Mouse (Mus musculus) heart, postnatal 0 days (tissue): ENCODE measurements at regions not wholly inside any gene's neighbourhood (a gene's known extent, or its start where the extent isn't known, plus 50 kb on each side); places are given as distances from the start of the nearest gene placed in this dataset.

ENCODE experiments used
- ATAC-seq: fragments of 200-750 bp; cut with Nextera tagmentation; 2 replicates; pipeline ENCODE4 v1.8.0; 2017; ENCODE audit warnings: low read depth, moderate number of reproducible peaks, moderate library complexity; ENCODE audit not compliant: insufficient read depth
- DNase-seq: peaks from one replicate; pipeline ENCODE4 v3.0.0-alpha.2; 2016; ENCODE audit warnings: low spot score
- H3K27ac ChIP-seq: fragments of 300-500 bp; sonication (generic); 2 replicates; pipeline ENCODE4 v1.5.1; 2014; ENCODE audit warnings: low read depth, mild to moderate bottlenecking
- H3K27me3 ChIP-seq: fragments of 300-500 bp; sonication (generic); 2 replicates; pipeline ENCODE4 v1.6.1; 2014; ENCODE audit warnings: low read length, mixed read lengths; ENCODE audit not compliant: control insufficient read depth, insufficient read depth
- H3K36me3 ChIP-seq: fragments of 300-500 bp; sonication (generic); replicated peaks from 2 replicates; pipeline ENCODE4 v1.6.1; 2014; ENCODE audit warnings: low read length, mixed read lengths; ENCODE audit not compliant: control insufficient read depth, insufficient read depth
- H3K4me1 ChIP-seq: fragments of 300-500 bp; sonication (generic); 2 replicates; pipeline ENCODE4 v1.6.1; 2014; ENCODE audit warnings: antibody characterized with exemption; ENCODE audit not compliant: control insufficient read depth, insufficient read depth
- H3K4me2 ChIP-seq: fragments of 300-500 bp; sonication (generic); 2 replicates; pipeline ENCODE4 v1.6.1; 2014; ENCODE audit warnings: low read depth, mild to moderate bottlenecking, low read length, moderate library complexity
- H3K4me3 ChIP-seq: fragments of 300-500 bp; sonication (generic); 2 replicates; pipeline ENCODE4 v1.5.1; 2014; ENCODE audit warnings: low read depth, low read length
- H3K9ac ChIP-seq: fragments of 300-500 bp; sonication (generic); replicated peaks from 2 replicates; pipeline ENCODE4 v1.6.1; 2014; ENCODE audit warnings: low read depth, low read length, mixed read lengths
- H3K9me3 ChIP-seq: fragments of 300-500 bp; sonication (generic); replicated peaks from 2 replicates; pipeline ENCODE4 v1.6.1; 2016; ENCODE audit warnings: low read length; ENCODE audit not compliant: control insufficient read depth
- CTCF ChIP-seq: IDR thresholded peaks from 2 replicates; pipeline ENCODE4 v1.5.1; 2016; ENCODE audit warnings: antibody characterized with exemption, control low read depth, low read depth
- EP300 ChIP-seq: IDR thresholded peaks from 2 replicates; pipeline ENCODE4 v1.6.1; 2016; ENCODE audit warnings: antibody characterized with exemption, low read depth
- WGBS: fragments of 180-500 bp; shearing (Covaris S2); extraction: QIAGEN DNeasy Blood & Tissue Kit; methylation state at CpG from one replicate; pipeline ENCODE4 v1.1.7; 2014; 5-methylcytosine and 5-hydroxymethylcytosine counted together

DNA sequence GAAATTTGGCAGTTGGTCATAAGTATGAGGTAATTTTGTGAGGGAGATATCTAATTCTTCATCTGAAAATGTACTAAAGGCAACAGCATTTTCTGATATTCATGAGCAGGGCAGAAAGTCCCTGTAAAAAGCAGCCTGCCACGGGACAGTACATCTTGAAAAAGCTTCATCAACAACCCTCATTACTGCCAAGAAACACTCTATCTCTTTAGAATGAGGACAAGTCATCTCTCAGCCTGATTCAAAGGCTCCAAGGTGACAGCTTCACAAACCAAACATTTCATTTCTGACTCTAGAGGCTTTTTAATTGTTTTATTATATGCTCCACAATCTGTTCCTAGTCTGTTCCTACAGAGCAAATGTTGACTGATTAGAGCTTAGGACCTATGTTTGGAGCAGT, 260.3 kb downstream of the Aldoart1 start:
- ATAC-seq (no peak), DNase-seq (no peak)
- H3K4me3 ChIP-seq = no peak overlapping the region
- no peak overlapping the region for H3K9ac ChIP-seq
- no peak overlapping the region for H3K4me2 ChIP-seq
- 47% methylated on average over 1 of the region's 1 CpGs for WGBS
- H3K9me3 ChIP-seq = no peaks in the 10 kb centered on the region
- H3K36me3 ChIP-seq = no peaks in the 10 kb centered on the region
- TF ChIP-seq EP300 (no peak), CTCF (no peak)
- H3K27ac ChIP-seq = no peak overlapping the region
- no peaks in the 10 kb centered on the region for H3K4me1 ChIP-seq
- no peaks in the 10 kb centered on the region for H3K27me3 ChIP-seq

DNA sequence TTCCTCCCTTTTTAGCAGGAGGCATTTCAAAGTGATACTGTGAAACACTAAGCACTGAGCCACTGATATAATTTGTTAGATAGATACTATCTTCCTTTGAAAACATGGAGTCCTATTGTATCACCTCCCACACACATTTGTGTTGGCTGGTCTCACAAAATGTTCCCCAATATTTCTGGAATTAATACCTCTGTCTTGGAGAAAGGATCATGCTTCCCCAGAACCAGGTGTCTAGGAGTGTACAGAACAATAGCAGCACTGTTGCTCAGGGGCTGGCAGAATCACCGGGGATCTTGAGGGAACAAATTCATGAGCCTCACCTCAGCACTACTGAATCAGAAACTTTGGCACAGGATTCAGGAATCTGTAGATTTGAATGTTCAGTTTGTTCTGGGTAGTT, 277.5 kb downstream of the Aldoart1 start:
- Histone ChIP-seq H3K27ac (no peak overlapping the region), H3K36me3 (no peaks in the 10 kb centered on the region), H3K4me2 (no peak overlapping the region), H3K9ac (no peak overlapping the region), H3K9me3 (no peaks in the 10 kb centered on the region), H3K4me3 (no peak overlapping the region), H3K4me1 (no peaks in the 10 kb centered on the region), H3K27me3 (no peaks in the 10 kb centered on the region)
- DNase-seq (no peak), ATAC-seq (no peak)
- 81% methylated on average over 1 of the region's 1 CpGs for WGBS
- TF ChIP-seq EP300 = no peak
- no peak for TF ChIP-seq CTCF

DNA sequence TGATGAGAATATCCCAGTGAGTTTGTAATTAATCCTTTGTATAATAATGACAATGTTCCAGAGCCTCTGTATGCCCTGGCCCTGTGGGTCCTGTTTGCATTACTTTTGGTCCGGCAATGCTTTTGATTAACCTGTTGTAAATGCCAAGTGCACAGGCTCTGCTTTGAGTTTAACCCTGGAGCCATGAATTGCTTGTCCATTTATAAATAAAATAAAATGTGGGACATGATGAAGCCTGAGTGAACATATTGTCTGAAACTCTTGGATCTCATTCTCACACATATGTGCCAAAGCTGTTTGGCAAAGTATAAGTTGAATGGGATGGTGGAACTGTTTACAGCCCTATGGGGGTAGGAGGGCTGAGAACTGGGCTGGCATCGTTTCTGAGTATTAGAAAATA, 280.5 kb downstream of the Aldoart1 start:
- no peaks in the 10 kb centered on the region for H3K36me3 ChIP-seq
- H3K9ac ChIP-seq = no peak overlapping the region
- no peaks in the 10 kb centered on the region for H3K9me3 ChIP-seq
- H3K27me3 ChIP-seq = no peaks in the 10 kb centered on the region
- no peak for TF ChIP-seq EP300
- TF ChIP-seq CTCF = no peak
- H3K4me3 ChIP-seq = no peak overlapping the region
- 78% methylated on average over 2 of the region's 2 CpGs for WGBS
- H3K4me1 ChIP-seq = no peaks in the 10 kb centered on the region
- DNase-seq = no peak
- ATAC-seq = no peak
- H3K27ac ChIP-seq = no peak overlapping the region
- no peak overlapping the region for H3K4me2 ChIP-seq

DNA sequence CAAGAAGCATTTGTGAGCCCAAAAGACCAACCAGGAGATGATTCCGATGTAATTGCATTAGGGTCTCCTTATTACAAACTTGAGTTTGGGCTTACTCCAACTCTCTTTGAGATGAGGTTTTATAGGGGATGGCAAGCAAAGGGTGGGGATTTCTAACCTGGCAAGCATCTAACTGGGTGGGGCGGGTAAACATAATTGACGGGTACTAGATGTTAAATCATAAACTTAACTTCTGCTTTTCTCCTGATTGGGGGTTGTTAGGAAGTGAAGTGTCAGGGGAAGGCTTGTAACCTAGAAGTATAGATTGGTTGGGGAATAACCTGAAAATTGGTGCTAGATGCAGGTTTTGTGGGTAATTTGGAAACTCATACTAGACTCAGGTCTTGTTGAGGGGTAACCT, 287.2 kb downstream of the Aldoart1 start:
- DNase-seq (no peak), ATAC-seq (no peak)
- Histone ChIP-seq H3K27ac (no peak overlapping the region), H3K4me2 (no peak overlapping the region), H3K4me1 (no peaks in the 10 kb centered on the region), H3K9me3 (no peaks in the 10 kb centered on the region), H3K9ac (no peak overlapping the region), H3K4me3 (no peak overlapping the region), H3K36me3 (no peaks in the 10 kb centered on the region), H3K27me3 (no peaks in the 10 kb centered on the region)
- WGBS = 80% methylated on average over 3 of the region's 3 CpGs
- TF ChIP-seq CTCF (no peak), EP300 (no peak)

GRCm38 (mm10) chr4:72562909-72563676, 289.3 kb downstream of the Aldoart1 start:
- DNase-seq (no peak), ATAC-seq (no peak)
- Histone ChIP-seq H3K4me3 (no peak overlapping the region), H3K4me1 (no peaks in the 10 kb centered on the region), H3K4me2 (no peak overlapping the region), H3K27ac (no peak overlapping the region), H3K9me3 (no peaks in the 10 kb centered on the region), H3K27me3 (no peaks in the 10 kb centered on the region), H3K9ac (no peak overlapping the region), H3K36me3 (no peaks in the 10 kb centered on the region)
- 25% methylated on average over 4 of the region's 4 CpGs for WGBS
- TF ChIP-seq EP300 = no peak
- no peak for TF ChIP-seq CTCF

DNA sequence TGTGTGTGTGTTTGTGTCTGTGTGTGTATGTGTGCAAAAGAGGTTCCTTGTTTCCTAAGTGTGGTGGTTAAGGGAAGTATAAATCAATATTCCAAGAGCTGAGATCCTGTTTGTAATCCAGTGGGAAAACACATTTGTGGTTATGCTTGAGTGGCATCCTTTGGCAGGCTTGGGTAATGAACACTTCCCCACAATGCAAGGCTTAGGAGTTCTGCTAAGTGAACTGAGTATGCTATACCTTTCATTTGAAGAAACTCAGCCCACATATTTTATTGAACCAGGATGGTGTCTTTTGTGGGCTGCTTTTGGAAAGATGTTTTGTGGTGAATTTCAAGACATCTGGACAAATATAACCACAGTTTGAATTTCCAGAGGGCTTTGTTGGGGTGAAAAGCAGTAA, 298.2 kb downstream of the Aldoart1 start:
- ATAC-seq (no peak), DNase-seq (no peak)
- no peaks in the 10 kb centered on the region for H3K4me1 ChIP-seq
- no peak overlapping the region for H3K4me3 ChIP-seq
- no peak overlapping the region for H3K4me2 ChIP-seq
- H3K9ac ChIP-seq = no peak overlapping the region
- no peaks in the 10 kb centered on the region for H3K36me3 ChIP-seq
- no peak for TF ChIP-seq CTCF
- no peak for TF ChIP-seq EP300
- H3K9me3 ChIP-seq = no peaks in the 10 kb centered on the region
- no peak overlapping the region for H3K27ac ChIP-seq
- no peaks in the 10 kb centered on the region for H3K27me3 ChIP-seq
